Mouse (Mus musculus) 3T3-L1 (cell line): ENCODE measurements at regions not wholly inside any gene's neighbourhood (a gene's known extent, or its start where the extent isn't known, plus 50 kb on each side); places are given as distances from the start of the nearest gene placed in this dataset.

Experiments
- DNase-seq: peaks from one replicate; pipeline ENCODE4 v3.0.0-alpha.2; 2015; ENCODE audit warnings: low read depth, low spot score

GRCm38 (mm10) chr1:36012081-36012765, 56.0 kb upstream of the Hs6st1 start:
- no peak for DNase-seq

GRCm38 (mm10) chr1:36013823-36014341, 54.3 kb upstream of the Hs6st1 start:
- DNase-seq = no peak

- DNase-seq = no peak
Measured at GRCm38 (mm10) chr1:36014372-36014771, 53.8 kb upstream of the Hs6st1 start.

GRCm38 (mm10) chr1:36015210-36015609, 53.0 kb upstream of the Hs6st1 start:
- no peak for DNase-seq

- no peak for DNase-seq
Measured at GRCm38 (mm10) chr1:36016566-36016965, 51.6 kb upstream of the Hs6st1 start.

- peak; percentile 80 for DNase-seq
Measured at GRCm38 (mm10) chr1:36017061-36017461, 51.1 kb upstream of the Hs6st1 start.

- DNase-seq = no peak
Measured at GRCm38 (mm10) chr1:36017656-36018055, 50.5 kb upstream of the Hs6st1 start.
